Mouse (Mus musculus): ENCODE data around the gene Rbms3. TPM values are rescaled to one million over a fixed set of nuclear protein-coding genes. Genes with fewer than 3 reads are reported as not detected.

Gene Rbms3
- polyA plus RNA-seq, 1 experiment from 2014 or later = 12.2 TPM

DNA sequence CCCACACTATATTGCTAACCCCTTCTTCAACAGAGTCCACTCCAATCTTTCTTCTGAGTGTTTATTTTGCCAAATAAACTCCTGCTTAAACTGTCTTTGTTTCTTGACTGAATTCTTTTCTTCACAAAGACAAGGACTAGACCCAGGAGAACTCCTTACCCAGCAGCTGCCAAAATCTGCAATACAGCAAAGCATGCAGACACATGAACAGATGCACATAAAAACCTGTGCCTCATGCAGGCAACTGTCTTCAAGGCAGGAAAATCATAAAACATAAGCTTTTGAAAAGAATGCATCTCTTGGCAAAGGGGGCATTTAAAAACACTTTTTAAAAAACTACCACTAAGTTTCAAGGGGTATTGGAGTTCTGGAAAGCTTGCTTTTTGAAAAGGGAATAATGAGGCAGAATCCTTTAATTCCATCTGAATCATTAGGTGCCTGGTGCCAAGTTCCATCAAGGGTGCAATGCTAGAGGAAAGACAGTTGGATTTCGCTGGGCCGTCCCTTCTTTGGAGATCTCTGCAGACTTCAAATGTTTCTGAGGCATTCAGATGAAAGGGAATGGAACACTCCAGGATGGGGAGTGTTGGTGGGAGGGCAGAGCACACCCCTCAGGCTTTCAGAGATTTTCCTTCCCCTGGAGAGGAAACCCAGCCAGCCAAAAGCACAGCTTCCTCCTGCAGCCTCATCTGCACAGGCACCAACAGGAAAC is 717.8 kb downstream of the Rbms3 start:
- no peaks in the 10 kb centered on the region for H3K9me3 ChIP-seq (ENCODE audit: control insufficient read depth, low read length)
- no peak for ATAC-seq (replicated peaks; ENCODE audit: low FRiP score)
- no peak overlapping the region for H3K27ac ChIP-seq (ENCODE audit: low read depth, low read length)
- no peak overlapping the region for H3K9ac ChIP-seq (ENCODE audit: low read length)
- no peaks in the 10 kb centered on the region for H3K36me3 ChIP-seq (ENCODE audit: control insufficient read depth, insufficient read depth, low read length)
- no peaks in the 10 kb centered on the region for H3K4me1 ChIP-seq (replicated peaks; ENCODE audit: control insufficient read depth, insufficient read depth, low read length)
- H3K4me3 ChIP-seq (ENCODE audit: low read depth, low read length) = no peak overlapping the region
- no peak overlapping the region for H3K4me2 ChIP-seq (ENCODE audit: low read depth, low read length, severe bottlenecking)
- peaks cover 13% of the 10 kb centered on the region; the same call in 1 of the 2 replicates for H3K27me3 ChIP-seq (ENCODE audit: control insufficient read depth, insufficient read depth, low read length)
- WGBS = 26% methylated on average over 2 of the region's 2 CpGs
- no peak for DNase-seq (ENCODE audit: low spot score)

DNA sequence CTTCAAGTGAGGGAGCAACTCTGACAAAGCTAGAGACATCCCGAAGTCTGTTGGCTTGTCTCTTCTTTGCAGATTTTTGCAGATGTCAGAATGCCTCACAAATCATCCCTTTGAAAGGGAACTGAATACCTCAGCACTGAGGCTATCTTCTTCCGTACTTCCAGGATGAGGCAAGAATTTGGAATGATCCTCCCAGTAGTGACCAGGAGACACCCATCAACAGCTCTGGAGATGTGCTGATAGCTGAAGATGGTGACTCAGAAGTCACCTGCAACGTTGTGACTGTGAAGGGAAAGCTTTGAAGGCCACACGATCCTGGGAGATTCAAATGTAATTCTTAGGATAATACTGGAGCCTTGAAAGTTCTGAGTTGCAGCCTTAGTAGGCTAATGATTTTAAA is 720.2 kb downstream of the Rbms3 start:
- Histone ChIP-seq H3K27ac (ENCODE audit: low read depth, low read length) (no peak overlapping the region), H3K4me2 (ENCODE audit: low read depth, low read length, severe bottlenecking) (no peak overlapping the region), H3K36me3 (ENCODE audit: control insufficient read depth, insufficient read depth, low read length) (no peaks in the 10 kb centered on the region), H3K9me3 (ENCODE audit: control insufficient read depth, low read length) (no peaks in the 10 kb centered on the region), H3K27me3 (ENCODE audit: control insufficient read depth, insufficient read depth, low read length) (no peaks in the 10 kb centered on the region), H3K9ac (ENCODE audit: low read length) (no peak overlapping the region), H3K4me3 (ENCODE audit: low read depth, low read length) (no peak overlapping the region), H3K4me1 (replicated peaks; ENCODE audit: control insufficient read depth, insufficient read depth, low read length) (no peaks in the 10 kb centered on the region)
- WGBS = 88% methylated on average over 4 of the region's 4 CpGs
- DNase-seq (ENCODE audit: low spot score) (no peak), ATAC-seq (replicated peaks; ENCODE audit: low FRiP score) (no peak)

GRCm38 (mm10) chr9:116906955-116907354 is 722.8 kb downstream of the Rbms3 start:
- no peak overlapping the region for H3K4me2 ChIP-seq (ENCODE audit: low read depth, low read length, severe bottlenecking)
- no peak for ATAC-seq (replicated peaks; ENCODE audit: low FRiP score)
- WGBS = 70% methylated on average over 4 of the region's 4 CpGs

GRCm38 (mm10) chr9:116905646-116906045 is 724.1 kb downstream of the Rbms3 start:
- no peaks in the 10 kb centered on the region for H3K9me3 ChIP-seq (ENCODE audit: control insufficient read depth, low read length)
- ATAC-seq (replicated peaks; ENCODE audit: low FRiP score) (no peak), DNase-seq (ENCODE audit: low spot score) (no peak)

More at GRCm38 (mm10) chr9:116906955-116907354, 722.8 kb downstream of the Rbms3 start:
- no peaks in the 10 kb centered on the region for H3K4me1 ChIP-seq (replicated peaks; ENCODE audit: control insufficient read depth, insufficient read depth, low read length)
- H3K9me3 ChIP-seq (ENCODE audit: control insufficient read depth, low read length) = no peaks in the 10 kb centered on the region
- H3K27ac ChIP-seq (ENCODE audit: low read depth, low read length) = no peak overlapping the region
- DNase-seq (ENCODE audit: low spot score) = no peak
- no peaks in the 10 kb centered on the region for H3K27me3 ChIP-seq (ENCODE audit: control insufficient read depth, insufficient read depth, low read length)
- no peak overlapping the region for H3K4me3 ChIP-seq (ENCODE audit: low read depth, low read length)
- H3K36me3 ChIP-seq (ENCODE audit: control insufficient read depth, insufficient read depth, low read length) = no peaks in the 10 kb centered on the region
- no peak overlapping the region for H3K9ac ChIP-seq (ENCODE audit: low read length)

GRCm38 (mm10) chr9:116903304-116903993 is 726.3 kb downstream of the Rbms3 start:
- no peak for DNase-seq (ENCODE audit: low spot score)
- Histone ChIP-seq H3K27me3 (ENCODE audit: control insufficient read depth, insufficient read depth, low read length) (no peaks in the 10 kb centered on the region), H3K4me3 (ENCODE audit: low read depth, low read length) (no peak overlapping the region), H3K27ac (ENCODE audit: low read depth, low read length) (no peak overlapping the region), H3K9ac (ENCODE audit: low read length) (no peak overlapping the region), H3K4me1 (replicated peaks; ENCODE audit: control insufficient read depth, insufficient read depth, low read length) (no peaks in the 10 kb centered on the region), H3K36me3 (ENCODE audit: control insufficient read depth, insufficient read depth, low read length) (no peaks in the 10 kb centered on the region), H3K4me2 (ENCODE audit: low read depth, low read length, severe bottlenecking) (no peak overlapping the region), H3K9me3 (ENCODE audit: control insufficient read depth, low read length) (no peaks in the 10 kb centered on the region)
- no peak for ATAC-seq (replicated peaks; ENCODE audit: low FRiP score)
- WGBS = 70% methylated on average over 11 of the region's 11 CpGs

More at GRCm38 (mm10) chr9:116905646-116906045, 724.1 kb downstream of the Rbms3 start:
- no peak overlapping the region for H3K4me2 ChIP-seq (ENCODE audit: low read depth, low read length, severe bottlenecking)
- no peaks in the 10 kb centered on the region for H3K36me3 ChIP-seq (ENCODE audit: control insufficient read depth, insufficient read depth, low read length)
- H3K4me3 ChIP-seq (ENCODE audit: low read depth, low read length) = no peak overlapping the region
- H3K27me3 ChIP-seq (ENCODE audit: control insufficient read depth, insufficient read depth, low read length) = no peaks in the 10 kb centered on the region
- no peaks in the 10 kb centered on the region for H3K4me1 ChIP-seq (replicated peaks; ENCODE audit: control insufficient read depth, insufficient read depth, low read length)
- H3K9ac ChIP-seq (ENCODE audit: low read length) = no peak overlapping the region
- 61% methylated on average over 2 of the region's 2 CpGs for WGBS
- no peak overlapping the region for H3K27ac ChIP-seq (ENCODE audit: low read depth, low read length)

DNA sequence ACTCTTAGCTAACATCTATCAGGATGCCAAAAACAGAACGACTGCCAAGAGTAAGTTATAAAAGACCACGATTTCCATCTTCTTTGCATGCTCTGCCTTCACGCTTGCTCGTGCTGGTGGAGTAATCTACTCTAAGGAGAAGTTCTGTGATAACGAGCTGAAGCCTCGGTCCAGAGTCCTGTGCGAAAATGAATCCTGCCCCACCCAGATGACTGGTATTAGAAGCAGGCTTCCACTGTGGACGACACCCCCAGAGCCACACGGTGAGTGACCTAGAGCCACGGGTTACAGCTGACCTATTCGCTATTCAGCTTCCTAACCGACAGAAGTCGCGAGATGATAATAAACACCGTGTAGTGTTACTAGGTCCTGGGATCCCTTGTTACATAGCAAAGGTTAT is 730.3 kb downstream of the Rbms3 start:
- Histone ChIP-seq H3K27ac (ENCODE audit: low read depth, low read length) (no peak overlapping the region), H3K4me3 (ENCODE audit: low read depth, low read length) (no peak overlapping the region), H3K9ac (ENCODE audit: low read length) (no peak overlapping the region), H3K4me1 (replicated peaks; ENCODE audit: control insufficient read depth, insufficient read depth, low read length) (no peaks in the 10 kb centered on the region), H3K4me2 (ENCODE audit: low read depth, low read length, severe bottlenecking) (no peak overlapping the region), H3K27me3 (ENCODE audit: control insufficient read depth, insufficient read depth, low read length) (no peaks in the 10 kb centered on the region), H3K9me3 (ENCODE audit: control insufficient read depth, low read length) (no peaks in the 10 kb centered on the region), H3K36me3 (ENCODE audit: control insufficient read depth, insufficient read depth, low read length) (no peaks in the 10 kb centered on the region)
- DNase-seq (ENCODE audit: low spot score) = no peak
- no peak for ATAC-seq (replicated peaks; ENCODE audit: low FRiP score)
- WGBS = 78% methylated on average over 15 of the region's 15 CpGs

- WGBS = 83% methylated on average over 9 of the region's 9 CpGs
- ATAC-seq (replicated peaks; ENCODE audit: low FRiP score) = no peak
- no peak overlapping the region for H3K27ac ChIP-seq (ENCODE audit: low read depth, low read length)
- no peak overlapping the region for H3K4me3 ChIP-seq (ENCODE audit: low read depth, low read length)
- no peaks in the 10 kb centered on the region for H3K9me3 ChIP-seq (ENCODE audit: control insufficient read depth, low read length)
- no peak for DNase-seq (ENCODE audit: low spot score)
- no peak overlapping the region for H3K9ac ChIP-seq (ENCODE audit: low read length)
- H3K36me3 ChIP-seq (ENCODE audit: control insufficient read depth, insufficient read depth, low read length) = no peaks in the 10 kb centered on the region
- H3K27me3 ChIP-seq (ENCODE audit: control insufficient read depth, insufficient read depth, low read length) = no peaks in the 10 kb centered on the region
- H3K4me2 ChIP-seq (ENCODE audit: low read depth, low read length, severe bottlenecking) = no peak overlapping the region
- H3K4me1 ChIP-seq (replicated peaks; ENCODE audit: control insufficient read depth, insufficient read depth, low read length) = no peaks in the 10 kb centered on the region
These were observed 742.6 kb downstream of the Rbms3 start for GRCm38 (mm10) chr9:116886973-116887680.

- no peak overlapping the region for H3K27ac ChIP-seq (ENCODE audit: low read depth, low read length)
- H3K4me1 ChIP-seq (replicated peaks; ENCODE audit: control insufficient read depth, insufficient read depth, low read length) = no peaks in the 10 kb centered on the region
- H3K4me3 ChIP-seq (ENCODE audit: low read depth, low read length) = no peak overlapping the region
- no peaks in the 10 kb centered on the region for H3K9me3 ChIP-seq (ENCODE audit: control insufficient read depth, low read length)
- H3K4me2 ChIP-seq (ENCODE audit: low read depth, low read length, severe bottlenecking) = no peak overlapping the region
- H3K36me3 ChIP-seq (ENCODE audit: control insufficient read depth, insufficient read depth, low read length) = no peaks in the 10 kb centered on the region
- no peak overlapping the region for H3K9ac ChIP-seq (ENCODE audit: low read length)
- no peaks in the 10 kb centered on the region for H3K27me3 ChIP-seq (ENCODE audit: control insufficient read depth, insufficient read depth, low read length)
- WGBS = 78% methylated on average over 5 of the region's 5 CpGs
- ATAC-seq (replicated peaks; ENCODE audit: low FRiP score) (no peak), DNase-seq (ENCODE audit: low spot score) (no peak)
These were observed 744.1 kb downstream of the Rbms3 start for GRCm38 (mm10) chr9:116885617-116886016.
